Mouse (Mus musculus) kidney, postnatal 4 days (tissue): ENCODE results near the gene B020031M17Rik.
A peak's percentile ranks its signal among the peaks of the same experiment; 100 is the strongest.
"Not testable (repeated sequence)": the region's sequence is repeated elsewhere in the genome, so short reads cannot be mapped to it uniquely, and the experiment has no call there.

Experiments
- DNase-seq, 2 experiments: peaks; one replicate each; pipeline ENCODE4 v3.0.0; 2021; ENCODE audit warnings: mixed read lengths in 2 of 2

B020031M17Rik gene

GRCm38 (mm10) chr13:119950706-119951105, at the start of gene B020031M17Rik:
Gene B020031M17Rik (minus strand): TSS chr13:119950806.
- not testable (repeated sequence) for DNase-seq

- DNase-seq = not testable (repeated sequence)
These were observed 48.6 kb upstream of the B020031M17Rik start for GRCm38 (mm10) chr13:119999215-119999614.

GRCm38 (mm10) chr13:119998442-119999086, 48.0 kb upstream of the B020031M17Rik start:
- not testable (repeated sequence) for DNase-seq

GRCm38 (mm10) chr13:119991917-119992496, 41.4 kb upstream of the B020031M17Rik start:
- DNase-seq = not testable (repeated sequence)

GRCm38 (mm10) chr13:119991264-119991663, 40.7 kb upstream of the B020031M17Rik start:
- DNase-seq = not testable (repeated sequence)

- DNase-seq = not testable (repeated sequence)
These were observed 18.6 kb upstream of the B020031M17Rik start for GRCm38 (mm10) chr13:119969163-119969562.

GRCm38 (mm10) chr13:119968193-119968592, 17.6 kb upstream of the B020031M17Rik start:
- not testable (repeated sequence) for DNase-seq

- DNase-seq = peak; percentile 21 to 37
These were observed 15.4 kb upstream of the B020031M17Rik start for GRCm38 (mm10) chr13:119965968-119966367.

GRCm38 (mm10) chr13:119965302-119965952, 14.8 kb upstream of the B020031M17Rik start:
- peak; percentile 5 to 14 for DNase-seq

- DNase-seq = not testable (repeated sequence)
These were observed 12.2 kb upstream of the B020031M17Rik start for GRCm38 (mm10) chr13:119962856-119963255.

GRCm38 (mm10) chr13:119955567-119955966, 5.0 kb upstream of the B020031M17Rik start:
- not testable (repeated sequence) for DNase-seq

- not testable (repeated sequence) for DNase-seq
These were observed 4.5 kb upstream of the B020031M17Rik start for GRCm38 (mm10) chr13:119955089-119955488.

GRCm38 (mm10) chr13:119929172-119929571, 21.4 kb downstream of the B020031M17Rik start, which contains the start of gene Gm21761:
Gene Gm21761 (minus strand): TSS chr13:119929272.
- DNase-seq = not testable (repeated sequence)

- not testable (repeated sequence) for DNase-seq
These were observed 25.8 kb downstream of the B020031M17Rik start for GRCm38 (mm10) chr13:119924597-119925340.

- not testable (repeated sequence) for DNase-seq
These were observed 33.5 kb downstream of the B020031M17Rik start for GRCm38 (mm10) chr13:119916966-119917722.

- not testable (repeated sequence) for DNase-seq
These were observed 34.2 kb downstream of the B020031M17Rik start for GRCm38 (mm10) chr13:119916449-119916848.
